Mouse (Mus musculus): ENCODE data around the gene Elovl7.

Gene Elovl7

GRCm38 (mm10) chr13:108241715-108242114, 27.5 kb downstream of the Elovl7 start:
- DNase-seq (ENCODE audit: low read depth, low spot score): no peak

GRCm38 (mm10) chr13:108245086-108245697, 31.0 kb downstream of the Elovl7 start:
- DNase-seq (ENCODE audit: low read depth, low spot score): no peak

- DNase-seq (ENCODE audit: low read depth, low spot score): no peak
Observed at GRCm38 (mm10) chr13:108251106-108251505, 36.9 kb downstream of the Elovl7 start.

- no peak for DNase-seq (ENCODE audit: low read depth, low spot score)
Observed at GRCm38 (mm10) chr13:108253977-108254376, 39.8 kb downstream of the Elovl7 start.

- no peak for DNase-seq (ENCODE audit: low read depth, low spot score)
Observed at GRCm38 (mm10) chr13:108263042-108263441, 48.8 kb downstream of the Elovl7 start.

GRCm38 (mm10) chr13:108265394-108265793, 51.2 kb downstream of the Elovl7 start:
- DNase-seq (ENCODE audit: low read depth, low spot score): no peak

- DNase-seq (ENCODE audit: low read depth, low spot score): no peak
Observed at GRCm38 (mm10) chr13:108267841-108268634, 53.8 kb downstream of the Elovl7 start.

- DNase-seq (ENCODE audit: low read depth, low spot score): no peak
Observed at GRCm38 (mm10) chr13:108271458-108272148, 57.4 kb downstream of the Elovl7 start.

GRCm38 (mm10) chr13:108272332-108272731, 58.1 kb downstream of the Elovl7 start:
- no peak for DNase-seq (ENCODE audit: low read depth, low spot score)

GRCm38 (mm10) chr13:108273034-108273433, 58.8 kb downstream of the Elovl7 start:
- peak; percentile 17 for DNase-seq (ENCODE audit: low read depth, low spot score)

- DNase-seq (ENCODE audit: low read depth, low spot score): no peak
Observed at GRCm38 (mm10) chr13:108273456-108273855, 59.3 kb downstream of the Elovl7 start.

GRCm38 (mm10) chr13:108276561-108276960, 62.4 kb downstream of the Elovl7 start:
- DNase-seq (ENCODE audit: low read depth, low spot score): no peak

- DNase-seq (ENCODE audit: low read depth, low spot score): no peak
Observed at GRCm38 (mm10) chr13:108277320-108277719, 63.1 kb downstream of the Elovl7 start.

- DNase-seq (ENCODE audit: low read depth, low spot score): no peak
Observed at GRCm38 (mm10) chr13:108278592-108278991, 64.4 kb downstream of the Elovl7 start.

- no peak for DNase-seq (ENCODE audit: low read depth, low spot score)
Observed at GRCm38 (mm10) chr13:108284312-108284711, 70.1 kb downstream of the Elovl7 start.

GRCm38 (mm10) chr13:108287953-108288352, 73.7 kb downstream of the Elovl7 start:
- no peak for DNase-seq (ENCODE audit: low read depth, low spot score)

- DNase-seq (ENCODE audit: low read depth, low spot score): no peak
Observed at GRCm38 (mm10) chr13:108289436-108289835, 75.2 kb downstream of the Elovl7 start.

- no peak for DNase-seq (ENCODE audit: low read depth, low spot score)
Observed at GRCm38 (mm10) chr13:108290314-108290713, 76.1 kb downstream of the Elovl7 start.

GRCm38 (mm10) chr13:108297350-108298093, 83.3 kb downstream of the Elovl7 start:
- DNase-seq (ENCODE audit: low read depth, low spot score): peak; percentile 76

GRCm38 (mm10) chr13:108298241-108298640, 84.0 kb downstream of the Elovl7 start:
- no peak for DNase-seq (ENCODE audit: low read depth, low spot score)

- peak; percentile 67 for DNase-seq (ENCODE audit: low read depth, low spot score)
Observed at GRCm38 (mm10) chr13:108300346-108300950, 86.2 kb downstream of the Elovl7 start.

All from ZHBTc4 (cell line).